Mouse (Mus musculus) small intestine, adult 2 months (tissue): Measurements from ENCODE around the gene Kcnj5. TPM values are rescaled to one million over a fixed set of nuclear protein-coding genes. Genes with fewer than 3 reads are reported as not detected.
A peak's percentile ranks its signal among the peaks of the same experiment; 100 is the strongest.

Experiments used
- H3K27ac ChIP-seq: fragments of 200-500 bp; 2 replicates; pipeline ENCODE4 v1.5.1; 2012; ENCODE audit warnings: low read depth, low read length, control low read depth, inconsistent platforms; ENCODE audit not compliant: insufficient read depth
- H3K27me3 ChIP-seq: fragments of 200-500 bp; 2 replicates; pipeline ENCODE4 v1.6.1; 2012; ENCODE audit warnings: mild to moderate bottlenecking, moderate library complexity, low read length, inconsistent platforms; ENCODE audit not compliant: control insufficient read depth, insufficient read depth
- H3K36me3 ChIP-seq: fragments of 200-500 bp; 2 replicates; pipeline ENCODE4 v1.6.1; 2012; ENCODE audit warnings: mild to moderate bottlenecking, low read length, control low read depth, inconsistent platforms; ENCODE audit not compliant: control insufficient read depth, insufficient read depth
- H3K4me1 ChIP-seq: fragments of 200-500 bp; 2 replicates; pipeline ENCODE4 v1.6.1; 2012; ENCODE audit warnings: low read length, inconsistent platforms, mixed read lengths; ENCODE audit not compliant: control insufficient read depth, insufficient read depth, insufficient read length
- H3K4me3 ChIP-seq: fragments of 200-500 bp; 2 replicates; pipeline ENCODE4 v1.5.1; 2012; ENCODE audit warnings: low read depth, mild to moderate bottlenecking, control low read depth, inconsistent platforms, low read length, moderate library complexity
- CTCF ChIP-seq: fragments of 200-500 bp; IDR thresholded peaks from 2 replicates; pipeline ENCODE4 v1.5.1; 2012; ENCODE audit warnings: low read depth, mild to moderate bottlenecking, control low read depth, inconsistent platforms, low read length, moderate library complexity, mixed read lengths; ENCODE audit not compliant: insufficient replicate concordance, insufficient read length; ENCODE audit errors: extremely low read depth
- POLR2A ChIP-seq: fragments of 200-500 bp; IDR thresholded peaks from 2 replicates; pipeline ENCODE4 v1.6.1; 2012; ENCODE audit warnings: low read depth, mild to moderate bottlenecking, control low read depth, inconsistent platforms, low read length, moderate library complexity
- WGBS: fragments of 180-500 bp; shearing (Covaris S2); methylation state at CpG from one replicate; pipeline ENCODE4 v1.1.7; 2018; 5-methylcytosine and 5-hydroxymethylcytosine counted together
- polyA plus RNA-seq: library from polyadenylated mRNA; depleted of rRNA; stranded (reverse); fragments of >200 nt; gene quantifications from 2 replicates; pipeline ENCODE4 v1.2.3, GENCODE M21; 2012

The Kcnj5 gene
- polyA plus RNA-seq, 1 experiment, result 0.16 TPM

GRCm38 (mm10) chr9:32376031-32376430 lies 31.9 kb upstream of the Kcnj5 start:
- 79% methylated on average over 7 of the region's 7 CpGs for WGBS
- no peak for TF ChIP-seq CTCF
- TF ChIP-seq POLR2A, result no peak
- Histone ChIP-seq H3K4me1 (no peaks in the 10 kb centered on the region), H3K27ac (no peak overlapping the region), H3K4me3 (no peak overlapping the region), H3K36me3 (no peaks in the 10 kb centered on the region), H3K27me3 (no peaks in the 10 kb centered on the region)

- no peaks in the 10 kb centered on the region for H3K27me3 ChIP-seq
- H3K27ac ChIP-seq, result no peak overlapping the region
- H3K4me3 ChIP-seq, result no peak overlapping the region
- 94% methylated on average over 6 of the region's 6 CpGs for WGBS
- TF ChIP-seq POLR2A (no peak), CTCF (no peak)
- H3K4me1 ChIP-seq, result no peaks in the 10 kb centered on the region
- H3K36me3 ChIP-seq, result no peaks in the 10 kb centered on the region
These were observed 29.5 kb upstream of the Kcnj5 start for GRCm38 (mm10) chr9:32373656-32374055.

GRCm38 (mm10) chr9:32372202-32372601 lies 28.1 kb upstream of the Kcnj5 start, which contains the start of gene Kcnj1:
Gene Kcnj1 (plus strand): TSS chr9:32372493.
- H3K4me3 ChIP-seq, result no peak within 1 kb of the TSS
- no peak for TF ChIP-seq CTCF
- TF ChIP-seq POLR2A, result no peak
- H3K27ac ChIP-seq, result no peak within 1 kb of the TSS
- no peaks in the 10 kb centered on the region for H3K36me3 ChIP-seq
- H3K27me3 ChIP-seq, result no peaks in the 10 kb centered on the region
- H3K4me1 ChIP-seq, result no peaks in the 10 kb centered on the region
- WGBS, result 51% methylated on average over 6 of the region's 6 CpGs

- WGBS, result 18% methylated on average over 6 of the region's 6 CpGs
- Histone ChIP-seq H3K27me3 (no peaks in the 10 kb centered on the region), H3K4me1 (no peaks in the 10 kb centered on the region), H3K4me3 (no peak overlapping the region), H3K36me3 (no peaks in the 10 kb centered on the region), H3K27ac (no peak overlapping the region)
- TF ChIP-seq POLR2A (no peak), CTCF (no peak)
These were observed 25.2 kb upstream of the Kcnj5 start for GRCm38 (mm10) chr9:32369388-32369787.

GRCm38 (mm10) chr9:32368812-32369211 lies 24.7 kb upstream of the Kcnj5 start:
- Histone ChIP-seq H3K36me3 (no peaks in the 10 kb centered on the region), H3K27ac (no peak overlapping the region), H3K4me3 (no peak overlapping the region), H3K4me1 (no peaks in the 10 kb centered on the region), H3K27me3 (no peaks in the 10 kb centered on the region)
- TF ChIP-seq CTCF, result no peak
- no peak for TF ChIP-seq POLR2A
- 11% methylated on average over 2 of the region's 2 CpGs for WGBS

- Histone ChIP-seq H3K4me1 (no peaks in the 10 kb centered on the region), H3K27me3 (no peaks in the 10 kb centered on the region), H3K4me3 (no peak overlapping the region), H3K27ac (no peak overlapping the region), H3K36me3 (no peaks in the 10 kb centered on the region)
- TF ChIP-seq CTCF (no peak), POLR2A (no peak)
- WGBS, result 81% methylated on average over 1 of the region's 1 CpGs
These were observed 16.6 kb upstream of the Kcnj5 start for GRCm38 (mm10) chr9:32360770-32361169.

- Histone ChIP-seq H3K36me3 (no peaks in the 10 kb centered on the region), H3K27me3 (no peaks in the 10 kb centered on the region), H3K4me1 (no peaks in the 10 kb centered on the region), H3K4me3 (no peak overlapping the region), H3K27ac (no peak overlapping the region)
- under 1% methylated on average over 6 of the region's 6 CpGs for WGBS
- peak; percentile 71; the same call in 1 of the 2 replicates for TF ChIP-seq CTCF
- no peak for TF ChIP-seq POLR2A
These were observed 6.2 kb upstream of the Kcnj5 start for GRCm38 (mm10) chr9:32350332-32350731.

- 81% methylated on average over 10 of the region's 10 CpGs for WGBS
- H3K27me3 ChIP-seq, result peaks cover under 1% of the 10 kb centered on the region
- no peak for TF ChIP-seq POLR2A
- TF ChIP-seq CTCF, result no peak
- no peaks in the 10 kb centered on the region for H3K36me3 ChIP-seq
- H3K4me1 ChIP-seq, result no peaks in the 10 kb centered on the region
- H3K4me3 ChIP-seq, result no peak overlapping the region
- no peak overlapping the region for H3K27ac ChIP-seq
These were observed 5.2 kb upstream of the Kcnj5 start for GRCm38 (mm10) chr9:32349344-32349743.
